Mouse (Mus musculus) intestine, embryonic 14.5 days (tissue): ENCODE measurements around the gene Nsd2. TPM values are rescaled to one million over a fixed set of nuclear protein-coding genes. Genes with fewer than 3 reads are reported as not detected.

Experiments
- ATAC-seq: fragments of 200-750 bp; cut with Nextera tagmentation; replicated peaks from 2 replicates; pipeline ENCODE4 v1.8.0; 2017; ENCODE audit warnings: low read depth, moderate number of reproducible peaks, moderate TSS enrichment, moderate library complexity; ENCODE audit not compliant: low FRiP score, low TSS enrichment
- DNase-seq: peaks from one replicate; pipeline ENCODE4 v3.0.0-alpha.2; 2018; ENCODE audit warnings: low spot score
- H3K27ac ChIP-seq: fragments of 300-500 bp; sonication (generic); 2 replicates; pipeline ENCODE4 v1.5.1; 2014; ENCODE audit warnings: low read depth, mild to moderate bottlenecking, control low read depth
- H3K27me3 ChIP-seq: fragments of 300-500 bp; sonication (generic); replicated peaks from 2 replicates; pipeline ENCODE4 v1.6.1; 2014; ENCODE audit warnings: low read length, control low read depth; ENCODE audit not compliant: control insufficient read depth, insufficient read depth
- H3K36me3 ChIP-seq: fragments of 300-500 bp; sonication (generic); 2 replicates; pipeline ENCODE4 v1.6.1; 2014; ENCODE audit warnings: low read length, control low read depth; ENCODE audit not compliant: control insufficient read depth, insufficient read depth
- H3K4me1 ChIP-seq: fragments of 300-500 bp; sonication (generic); replicated peaks from 2 replicates; pipeline ENCODE4 v1.6.1; 2014; ENCODE audit warnings: low read length, control low read depth, mixed read lengths; ENCODE audit not compliant: control insufficient read depth, insufficient read depth
- H3K4me2 ChIP-seq: fragments of 300-500 bp; sonication (generic); 2 replicates; pipeline ENCODE4 v1.6.1; 2014; ENCODE audit warnings: low read length
- H3K4me3 ChIP-seq: fragments of 300-500 bp; sonication (generic); 2 replicates; pipeline ENCODE4 v1.5.1; 2014; ENCODE audit warnings: low read depth, low read length, control low read depth, mixed read lengths
- H3K9ac ChIP-seq: fragments of 300-500 bp; sonication (generic); 2 replicates; pipeline ENCODE4 v1.6.1; 2014; ENCODE audit warnings: mild to moderate bottlenecking, low read length
- H3K9me3 ChIP-seq: fragments of 300-500 bp; sonication (generic); 2 replicates; pipeline ENCODE4 v1.6.1; 2016; ENCODE audit warnings: low read length, control low read depth; ENCODE audit not compliant: control insufficient read depth
- WGBS: fragments of 180-500 bp; shearing (Covaris S2); extraction: QIAGEN DNeasy Blood & Tissue Kit; methylation state at CpG from one replicate; pipeline ENCODE4 v1.1.7; 2014; 5-methylcytosine and 5-hydroxymethylcytosine counted together
- polyA plus RNA-seq: library from polyadenylated mRNA; unstranded; fragments of >200 nt; fragmentation: Nextera tagmentation; extraction: Ambion mirVana; gene quantifications from 2 replicates; pipeline ENCODE4 v1.2.1, GENCODE M21; 2014

Nsd2 gene
- polyA plus RNA-seq, 1 experiment from 2014 or later, result 56.7 TPM

DNA sequence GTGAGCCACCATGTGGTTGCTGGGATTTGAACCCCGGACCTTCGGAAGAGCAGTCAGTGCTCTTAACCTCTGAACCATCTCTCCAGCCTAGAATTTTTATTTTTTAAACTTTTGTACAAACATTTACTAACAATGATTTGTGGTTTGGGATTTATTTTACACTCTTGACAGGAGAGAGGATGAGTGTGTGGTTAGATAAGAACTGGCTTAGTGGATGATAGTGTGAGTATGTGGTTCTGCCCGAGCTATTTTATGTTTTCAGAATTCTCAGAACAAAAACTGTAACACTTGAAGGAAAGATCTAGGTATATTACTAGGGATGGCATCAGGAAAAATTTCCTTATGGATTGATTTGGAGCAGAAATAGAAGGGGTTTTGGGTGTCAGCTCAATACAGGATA, 9.4 kb downstream of the Nsd2 start:
- H3K4me1 ChIP-seq, result no peaks in the 10 kb centered on the region
- H3K27ac ChIP-seq, result no peak overlapping the region
- DNase-seq (no peak), ATAC-seq (no peak)
- H3K27me3 ChIP-seq, result no peaks in the 10 kb centered on the region
- no peak overlapping the region for H3K4me2 ChIP-seq
- no peak overlapping the region for H3K9ac ChIP-seq
- no peak overlapping the region for H3K4me3 ChIP-seq
- no peaks in the 10 kb centered on the region for H3K9me3 ChIP-seq
- 90% methylated on average over 3 of the region's 3 CpGs for WGBS
- 0 out of 2 replicates have a peak, but pooled peaks cover 7% of the 10 kb centered on the region for H3K36me3 ChIP-seq

DNA sequence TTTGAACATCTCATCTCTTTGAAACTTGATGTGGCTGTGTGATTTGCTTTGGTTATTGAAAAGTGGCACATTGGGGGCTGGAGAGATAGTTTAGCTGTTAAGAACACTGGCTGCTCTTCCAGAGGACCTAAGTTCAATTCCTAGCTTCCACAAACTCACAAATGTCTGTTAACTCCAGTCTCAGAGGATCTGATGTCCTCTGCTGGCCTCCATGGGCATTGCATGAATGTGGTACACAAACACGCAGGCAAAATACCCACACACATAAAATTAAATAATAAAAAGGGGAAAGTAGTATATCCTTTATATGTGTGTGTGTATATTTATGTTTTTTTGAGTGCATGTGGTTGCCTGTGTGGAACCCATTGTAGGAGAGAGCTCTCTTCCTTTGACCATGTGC, 10.3 kb downstream of the Nsd2 start:
- H3K4me2 ChIP-seq, result no peak overlapping the region
- no peaks in the 10 kb centered on the region for H3K27me3 ChIP-seq
- no peak overlapping the region for H3K4me3 ChIP-seq
- no peaks in the 10 kb centered on the region for H3K4me1 ChIP-seq
- WGBS, result 74% methylated on average over 1 of the region's 1 CpGs
- no peaks in the 10 kb centered on the region for H3K9me3 ChIP-seq
- no peak for DNase-seq
- no peak overlapping the region for H3K9ac ChIP-seq
- H3K36me3 ChIP-seq, result 0 out of 2 replicates have a peak, but pooled peaks cover 7% of the 10 kb centered on the region
- H3K27ac ChIP-seq, result no peak overlapping the region
- ATAC-seq, result no peak

DNA sequence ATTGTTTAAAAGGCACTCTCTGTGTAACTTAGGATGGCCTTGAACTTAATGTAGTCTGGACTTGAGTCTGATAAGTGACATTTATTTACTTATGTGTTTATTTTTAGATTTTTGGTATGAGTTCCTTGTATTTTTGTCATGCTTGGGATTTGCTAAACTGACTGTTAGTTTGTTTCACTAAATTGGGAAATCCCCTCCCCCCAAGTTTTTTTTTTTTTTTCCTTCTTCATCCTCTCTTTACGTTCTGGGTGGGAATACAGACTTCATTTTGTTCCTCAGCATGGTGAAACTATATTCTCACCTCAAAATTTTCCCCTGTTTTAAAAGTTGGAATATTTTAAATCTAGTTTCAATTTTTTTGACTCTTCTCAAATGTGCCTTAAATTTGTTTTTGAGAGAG, 20.8 kb downstream of the Nsd2 start:
- Histone ChIP-seq H3K4me2 (no peak overlapping the region), H3K9ac (no peak overlapping the region), H3K4me1 (no peaks in the 10 kb centered on the region), H3K4me3 (no peak overlapping the region), H3K36me3 (peaks cover 36% of the 10 kb centered on the region), H3K9me3 (no peaks in the 10 kb centered on the region), H3K27me3 (no peaks in the 10 kb centered on the region), H3K27ac (no peak overlapping the region)
- DNase-seq (no peak), ATAC-seq (no peak)
- WGBS, result 82% methylated on average over 1 of the region's 1 CpGs

DNA sequence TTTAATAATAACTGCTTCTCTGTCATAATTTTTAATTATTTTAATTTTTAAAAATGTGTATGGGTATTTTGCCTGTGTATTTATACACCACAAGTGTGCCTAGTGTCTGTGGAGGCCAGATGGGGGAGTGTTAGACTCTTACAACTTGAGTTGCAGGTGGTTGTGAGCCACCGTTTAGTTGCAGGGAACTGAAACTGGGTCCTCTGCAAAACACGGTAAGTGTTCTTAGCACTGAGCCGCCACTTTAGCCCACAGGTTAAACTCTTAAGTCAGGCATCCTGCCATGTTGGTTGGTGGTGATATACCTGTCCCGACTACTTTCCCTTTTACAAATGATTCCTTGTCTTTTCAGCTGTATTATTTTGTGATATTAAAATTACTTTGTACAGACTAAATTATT, 22.0 kb downstream of the Nsd2 start:
- no peaks in the 10 kb centered on the region for H3K9me3 ChIP-seq
- peaks cover 40% of the 10 kb centered on the region for H3K36me3 ChIP-seq
- 91% methylated on average over 4 of the region's 4 CpGs for WGBS
- no peak overlapping the region for H3K4me2 ChIP-seq
- no peaks in the 10 kb centered on the region for H3K4me1 ChIP-seq
- DNase-seq (no peak), ATAC-seq (no peak)
- H3K27ac ChIP-seq, result no peak overlapping the region
- no peak overlapping the region for H3K9ac ChIP-seq
- no peak overlapping the region for H3K4me3 ChIP-seq
- no peaks in the 10 kb centered on the region for H3K27me3 ChIP-seq

DNA sequence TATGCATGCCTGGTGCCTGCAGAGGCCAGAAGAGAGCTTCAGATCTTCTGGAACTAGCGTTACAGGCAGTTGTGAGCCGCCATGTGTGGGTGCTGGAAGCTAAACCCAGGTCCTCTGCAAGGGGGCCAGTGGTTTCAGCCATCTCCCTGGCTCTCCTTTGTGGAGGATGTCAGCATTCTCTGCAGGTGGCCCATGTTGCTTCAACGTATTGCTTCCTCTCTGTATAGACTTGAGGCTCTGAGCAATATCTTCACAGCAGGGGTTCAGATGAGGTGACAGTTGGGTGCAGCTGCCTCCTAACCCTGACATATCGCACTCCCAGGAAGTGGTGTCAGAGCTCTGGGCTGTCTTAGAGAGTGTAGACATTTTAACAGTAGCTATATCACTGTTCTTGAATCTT, 30.9 kb downstream of the Nsd2 start:
- DNase-seq (no peak), ATAC-seq (no peak)
- peaks cover 67% of the 10 kb centered on the region for H3K36me3 ChIP-seq
- no peaks in the 10 kb centered on the region for H3K27me3 ChIP-seq
- no peaks in the 10 kb centered on the region for H3K4me1 ChIP-seq
- no peak overlapping the region for H3K27ac ChIP-seq
- H3K4me2 ChIP-seq, result no peak overlapping the region
- H3K4me3 ChIP-seq, result no peak overlapping the region
- no peak overlapping the region for H3K9ac ChIP-seq
- WGBS, result 95% methylated on average over 4 of the region's 4 CpGs
- H3K9me3 ChIP-seq, result no peaks in the 10 kb centered on the region

DNA sequence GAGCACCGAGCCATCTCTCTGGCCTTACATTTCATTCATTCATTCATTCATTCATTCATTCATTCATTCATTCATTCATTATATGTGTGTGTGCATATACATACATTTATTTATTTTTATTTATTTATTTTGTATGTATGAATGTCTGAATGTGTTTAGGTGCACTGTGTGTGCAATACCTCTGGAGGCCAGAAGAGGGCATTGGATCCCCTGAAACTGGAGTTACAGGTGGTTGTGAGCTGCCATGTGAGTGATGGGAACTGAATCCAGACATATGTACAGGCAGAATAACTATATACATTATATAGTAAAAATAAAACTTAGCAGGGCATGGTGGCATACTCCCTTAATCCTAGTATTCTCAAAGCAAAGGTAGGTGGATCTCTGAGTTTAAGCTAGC, 32.6 kb downstream of the Nsd2 start:
- Histone ChIP-seq H3K4me3 (no peak overlapping the region), H3K27me3 (no peaks in the 10 kb centered on the region), H3K9me3 (no peaks in the 10 kb centered on the region), H3K36me3 (peaks cover 72% of the 10 kb centered on the region), H3K4me1 (no peaks in the 10 kb centered on the region), H3K9ac (no peak overlapping the region), H3K4me2 (no peak overlapping the region), H3K27ac (no peak overlapping the region)
- WGBS, result 92% methylated on average over 1 of the region's 1 CpGs
- DNase-seq (no peak), ATAC-seq (no peak)

DNA sequence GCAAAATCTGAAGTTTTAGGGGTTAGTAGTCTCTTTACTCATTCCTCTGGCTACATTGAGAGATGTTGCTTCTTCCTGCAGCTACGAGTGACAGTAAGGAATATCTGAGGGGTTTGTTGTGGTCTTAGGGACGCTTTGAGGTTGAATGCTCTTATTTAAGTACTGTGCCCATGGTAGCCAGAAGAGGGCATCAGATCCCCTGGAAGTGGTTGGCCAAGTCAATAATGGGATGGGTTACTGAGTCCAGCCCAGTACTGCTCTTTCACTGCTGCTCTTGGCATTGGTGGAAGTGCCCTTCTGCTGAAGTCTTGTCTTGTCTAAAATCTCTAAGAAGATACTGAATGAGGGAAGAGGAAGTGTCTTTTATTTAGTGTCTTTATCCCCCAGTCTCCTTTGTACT, 33.5 kb downstream of the Nsd2 start:
- no peak for ATAC-seq
- DNase-seq, result no peak
- no peaks in the 10 kb centered on the region for H3K9me3 ChIP-seq
- H3K27me3 ChIP-seq, result no peaks in the 10 kb centered on the region
- H3K4me3 ChIP-seq, result no peak overlapping the region
- H3K9ac ChIP-seq, result no peak overlapping the region
- H3K27ac ChIP-seq, result no peak overlapping the region
- H3K36me3 ChIP-seq, result peaks cover 77% of the 10 kb centered on the region
- H3K4me2 ChIP-seq, result no peak overlapping the region
- WGBS, result 71% methylated on average over 2 of the region's 2 CpGs
- H3K4me1 ChIP-seq, result no peaks in the 10 kb centered on the region

DNA sequence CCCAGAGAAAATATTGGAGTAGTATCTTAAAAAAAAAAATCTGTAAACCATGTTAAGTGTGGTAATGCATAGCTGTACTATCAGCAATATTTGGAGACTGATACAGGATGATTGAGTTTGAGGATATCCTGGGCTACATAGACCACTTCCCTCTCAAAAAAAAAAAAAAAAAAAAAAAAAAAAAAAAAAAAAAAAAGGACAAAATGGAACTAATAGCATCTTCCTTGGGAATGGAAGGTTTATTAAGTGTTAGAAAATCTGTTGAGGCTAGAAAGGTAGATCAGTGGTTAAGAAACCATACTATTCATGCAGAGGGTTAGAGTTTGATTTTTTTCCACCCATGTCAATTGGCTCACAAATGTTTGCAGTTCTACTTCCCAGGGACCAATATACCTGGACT, 37.2 kb downstream of the Nsd2 start:
- peaks cover 93% of the 10 kb centered on the region for H3K36me3 ChIP-seq

DNA sequence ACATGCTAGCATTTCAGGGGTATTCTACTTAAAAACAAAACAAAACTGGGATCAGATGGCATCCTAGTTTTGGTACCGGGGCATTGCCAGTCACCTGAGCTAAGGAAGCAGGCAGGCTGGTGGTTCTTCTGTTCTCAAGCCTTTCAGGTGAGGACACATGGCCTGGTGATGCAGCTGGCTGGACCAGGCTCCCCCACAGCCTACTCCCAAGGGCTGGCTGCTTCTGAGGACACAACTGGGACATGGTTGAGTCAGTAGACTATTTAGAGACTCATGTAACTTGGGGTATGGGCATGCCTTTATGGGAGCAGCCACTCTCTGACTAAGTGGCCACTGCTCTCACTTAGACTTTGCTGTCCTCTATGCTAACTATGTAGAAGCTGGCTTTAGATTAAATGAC, 54.9 kb downstream of the Nsd2 start:
- Histone ChIP-seq H3K27me3 (no peaks in the 10 kb centered on the region), H3K4me2 (no peak overlapping the region), H3K9me3 (no peaks in the 10 kb centered on the region), H3K36me3 (peaks cover 78% of the 10 kb centered on the region), H3K27ac (no peak overlapping the region), H3K9ac (no peak overlapping the region), H3K4me1 (no peaks in the 10 kb centered on the region), H3K4me3 (no peak overlapping the region)
- ATAC-seq (no peak), DNase-seq (no peak)
- 94% methylated on average over 1 of the region's 1 CpGs for WGBS

More for the DNA sequence above, 37.2 kb downstream of the Nsd2 start:
- no peak overlapping the region for H3K27ac ChIP-seq
- no peaks in the 10 kb centered on the region for H3K27me3 ChIP-seq
- no peaks in the 10 kb centered on the region for H3K4me1 ChIP-seq
- no peak for ATAC-seq
- no peak overlapping the region for H3K4me2 ChIP-seq
- no peaks in the 10 kb centered on the region for H3K9me3 ChIP-seq
- H3K4me3 ChIP-seq, result no peak overlapping the region
- H3K9ac ChIP-seq, result no peak overlapping the region
- no peak for DNase-seq
